Mouse (Mus musculus) megakaryocyte-erythroid progenitor cell, adult 5 weeks (primary cell): Measurements from ENCODE around the gene Flvcr1. TPM values are rescaled to one million over a fixed set of nuclear protein-coding genes. Genes with fewer than 3 reads are reported as not detected.

Experiments
- polyA plus RNA-seq: library from polyadenylated mRNA; stranded (reverse); fragments of >175 nt; gene quantifications from 2 replicates; pipeline ENCODE4 v1.2.3, GENCODE M21; 2012

Flvcr1 gene
- polyA plus RNA-seq, result 10.1 and 12.3 TPM in 2 replicates

GRCm38 (mm10) chr1:191026021-191026713 lies at the start of gene Flvcr1:
TSS of gene Flvcr1 (minus strand) at chr1:191026158.

GRCm38 (mm10) chr1:191062781-191063485 lies 37.0 kb upstream of the Flvcr1 start, which contains the start of the genes Tatdn3 and Nsl1:
TSS of gene Tatdn3 (minus strand) at chr1:191062932.
TSS of gene Nsl1 (plus strand) at chr1:191063012.

GRCm38 (mm10) chr1:191036554-191037334 lies 10.8 kb upstream of the Flvcr1 start, which contains the start of gene Spata45:
TSS of gene Spata45 (plus strand) at chr1:191036639.

GRCm38 (mm10) chr1:190979100-190979563 lies 46.8 kb downstream of the Flvcr1 start, which contains the start of gene Vash2:
TSS of gene Vash2 (minus strand) at chr1:190979296.

Other genes starting within 250 kb of the Flvcr1 start
- gene Rps6kc1, start 114.4 kb downstream of the Flvcr1 start, polyA plus RNA-seq, result 21.8 and 24.6 TPM in 2 replicates
- gene Angel2, start 101.0 kb downstream of the Flvcr1 start, polyA plus RNA-seq, result 9.5 and 12.1 TPM in 2 replicates
- 1.2 and 3.0 TPM in 2 replicates for gene Vash2, start 46.9 kb downstream of the Flvcr1 start, polyA plus RNA-seq
- gene Spata45, start 10.5 kb upstream of the Flvcr1 start, polyA plus RNA-seq, result not detected in 2 replicates
- gene Tatdn3, start 36.8 kb upstream of the Flvcr1 start, polyA plus RNA-seq, result 0.46 and 0.71 TPM in 2 replicates
- gene Nsl1, start 36.9 kb upstream of the Flvcr1 start, polyA plus RNA-seq, result 12.4 and 14.9 TPM in 2 replicates
- gene Batf3, start 71.7 kb upstream of the Flvcr1 start, polyA plus RNA-seq, result 9.2 and 12.2 TPM in 2 replicates
- gene Fam71a, start 138.7 kb upstream of the Flvcr1 start, polyA plus RNA-seq, result 0.31 and 0.75 TPM in 2 replicates
- 35.3 and 41.6 TPM in 2 replicates for gene Atf3, start 191.9 kb upstream of the Flvcr1 start, polyA plus RNA-seq